Mouse (Mus musculus): ENCODE measurements around the gene Cldn15. TPM values are rescaled to one million over a fixed set of nuclear protein-coding genes. Genes with fewer than 3 reads are reported as not detected.
A peak's percentile ranks its signal among the peaks of the same experiment; 100 is the strongest.

Cldn15 gene
- polyA plus RNA-seq, 1 experiment = 0.53 TPM

DNA sequence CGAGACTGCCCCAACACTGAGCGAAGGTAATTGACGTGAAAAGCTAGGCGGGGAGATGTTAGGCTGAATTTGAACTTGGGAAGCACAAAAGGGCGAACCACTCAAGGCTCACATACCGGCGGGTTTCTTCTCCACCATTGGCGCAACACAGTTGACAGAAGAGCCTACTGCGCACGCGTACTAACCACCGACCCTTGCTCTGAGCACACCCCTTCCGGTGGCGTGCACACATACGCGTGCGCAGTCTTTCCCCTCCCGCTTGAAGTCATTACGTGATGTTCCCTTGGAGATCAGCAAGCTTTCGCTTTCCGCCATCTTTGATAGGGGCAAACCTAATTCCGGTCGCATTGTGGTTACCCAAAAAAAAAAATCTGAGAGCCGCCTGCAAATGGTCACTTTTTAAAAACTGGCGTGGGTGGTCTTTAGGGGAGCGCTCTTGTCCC lies 20.3 kb downstream of the Cldn15 start, which contains the start of gene Plod3:
Plod3 (plus strand) TSS at position 325 of the 443 bp plus-strand sequence.
- peak; percentile 100 for DNase-seq (ENCODE audit: low read depth)
- TF ChIP-seq CTCF (IDR thresholded peaks at IDR 0.05; ENCODE audit: borderline replicate concordance, extremely low read depth, insufficient read depth, insufficient read length) = no peak
- peak; percentile 53; the same call in 1 of the 2 replicates for TF ChIP-seq POLR2A (IDR thresholded peaks at IDR 0.05; ENCODE audit: borderline replicate concordance, extremely low read depth, insufficient read depth, insufficient read length, poor library complexity, severe bottlenecking)

DNA sequence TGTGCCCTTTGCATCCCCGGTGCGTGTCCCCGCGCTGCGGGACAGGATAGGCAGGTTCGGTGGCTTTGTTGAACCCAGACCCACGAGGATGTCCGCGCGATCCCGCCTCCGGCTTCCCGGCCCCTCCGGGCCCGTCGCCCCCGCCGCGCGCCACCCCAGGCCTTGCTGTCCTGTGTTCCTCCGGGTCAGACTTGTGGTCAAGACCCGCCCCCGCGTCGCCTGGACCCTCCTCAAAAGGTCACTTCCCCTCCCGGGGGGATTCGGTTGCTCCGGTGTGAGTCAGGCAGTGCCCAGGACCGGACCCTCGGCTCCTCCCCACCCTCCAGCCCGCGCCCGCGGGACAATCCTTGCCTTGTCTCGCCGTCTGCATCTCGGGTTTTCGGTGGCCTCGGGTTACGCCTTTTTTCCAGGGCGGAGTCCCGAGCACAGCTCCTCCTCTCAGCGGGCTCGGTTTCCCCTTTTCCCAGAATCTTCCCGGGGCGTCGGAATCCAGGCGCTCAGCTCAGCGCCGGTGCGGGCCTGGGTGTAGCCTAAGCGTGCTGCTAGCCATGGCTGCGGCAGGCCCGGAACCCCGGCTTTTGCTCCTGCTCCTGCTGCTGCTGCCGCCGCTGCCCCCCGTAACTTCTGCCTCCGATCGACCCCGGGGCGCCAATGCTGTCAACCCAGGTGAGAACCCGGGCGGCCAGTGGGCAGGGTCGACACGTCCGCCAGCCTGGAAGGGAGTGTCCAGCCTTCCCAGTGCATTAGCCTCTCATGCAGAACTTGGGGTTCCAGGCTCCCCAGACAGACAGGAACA lies 20.9 kb downstream of the Cldn15 start:
- TF ChIP-seq POLR2A (IDR thresholded peaks at IDR 0.05; ENCODE audit: borderline replicate concordance, extremely low read depth, insufficient read depth, insufficient read length, poor library complexity, severe bottlenecking) = peak; percentile 50; the same call in 1 of the 2 replicates
- no peak for TF ChIP-seq CTCF (IDR thresholded peaks at IDR 0.05; ENCODE audit: borderline replicate concordance, extremely low read depth, insufficient read depth, insufficient read length)
- DNase-seq (ENCODE audit: low read depth) = peak; percentile 77

GRCm38 (mm10) chr5:136987934-136988271 lies 21.5 kb downstream of the Cldn15 start, which contains the start of gene Znhit1:
Gene Znhit1 (minus strand): TSS chr5:136988021.
- DNase-seq (ENCODE audit: low read depth) = peak; percentile 52
- TF ChIP-seq CTCF (IDR thresholded peaks at IDR 0.05; ENCODE audit: borderline replicate concordance, extremely low read depth, insufficient read depth, insufficient read length) = no peak
- TF ChIP-seq POLR2A (IDR thresholded peaks at IDR 0.05; ENCODE audit: borderline replicate concordance, extremely low read depth, insufficient read depth, insufficient read length, poor library complexity, severe bottlenecking) = no peak

DNA sequence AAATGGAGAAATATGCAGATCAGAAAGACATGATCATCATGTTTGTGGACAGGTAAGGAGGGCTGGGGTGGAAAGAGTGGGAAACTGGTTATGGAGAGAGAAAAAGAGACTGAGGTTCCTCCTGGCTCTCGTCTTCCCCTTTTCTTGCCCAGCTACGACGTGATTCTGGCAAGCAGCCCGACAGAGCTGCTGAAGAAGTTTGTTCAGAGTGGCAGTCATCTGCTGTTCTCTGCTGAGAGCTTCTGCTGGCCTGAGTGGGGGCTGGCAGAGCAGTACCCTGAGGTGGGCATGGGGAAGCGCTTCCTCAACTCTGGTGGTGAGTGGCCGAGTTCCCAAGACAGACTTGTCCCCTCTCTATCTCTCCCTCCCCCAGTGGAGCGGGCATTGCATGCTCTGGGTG lies 22.0 kb downstream of the Cldn15 start:
- DNase-seq (ENCODE audit: low read depth) = peak; percentile 49

DNA sequence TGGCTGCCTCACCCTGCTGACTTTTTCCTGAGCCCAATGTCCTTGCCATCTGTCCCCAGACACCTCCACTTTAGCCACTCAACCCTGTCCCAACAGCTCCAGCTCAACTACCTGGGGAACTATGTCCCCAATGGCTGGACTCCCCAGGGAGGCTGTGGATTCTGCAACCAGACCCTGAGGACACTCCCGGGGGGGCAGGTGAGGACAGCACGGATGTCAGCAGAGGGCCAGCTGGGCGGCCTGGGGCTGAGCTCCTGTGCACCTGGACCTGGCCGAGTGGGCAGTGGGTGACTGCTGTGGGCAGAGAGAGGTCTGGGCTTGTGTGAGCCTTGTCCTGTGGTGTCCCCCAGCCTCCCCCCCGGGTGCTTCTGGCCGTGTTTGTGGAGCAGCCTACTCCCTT lies 23.4 kb downstream of the Cldn15 start:
- no peak for DNase-seq (ENCODE audit: low read depth)
- TF ChIP-seq CTCF (IDR thresholded peaks at IDR 0.05; ENCODE audit: borderline replicate concordance, extremely low read depth, insufficient read depth, insufficient read length) (no peak), POLR2A (IDR thresholded peaks at IDR 0.05; ENCODE audit: borderline replicate concordance, extremely low read depth, insufficient read depth, insufficient read length, poor library complexity, severe bottlenecking) (no peak)

More for the DNA sequence above, 22.0 kb downstream of the Cldn15 start:
- TF ChIP-seq CTCF (IDR thresholded peaks at IDR 0.05; ENCODE audit: borderline replicate concordance, extremely low read depth, insufficient read depth, insufficient read length) (no peak), POLR2A (IDR thresholded peaks at IDR 0.05; ENCODE audit: borderline replicate concordance, extremely low read depth, insufficient read depth, insufficient read length, poor library complexity, severe bottlenecking) (no peak)

DNA sequence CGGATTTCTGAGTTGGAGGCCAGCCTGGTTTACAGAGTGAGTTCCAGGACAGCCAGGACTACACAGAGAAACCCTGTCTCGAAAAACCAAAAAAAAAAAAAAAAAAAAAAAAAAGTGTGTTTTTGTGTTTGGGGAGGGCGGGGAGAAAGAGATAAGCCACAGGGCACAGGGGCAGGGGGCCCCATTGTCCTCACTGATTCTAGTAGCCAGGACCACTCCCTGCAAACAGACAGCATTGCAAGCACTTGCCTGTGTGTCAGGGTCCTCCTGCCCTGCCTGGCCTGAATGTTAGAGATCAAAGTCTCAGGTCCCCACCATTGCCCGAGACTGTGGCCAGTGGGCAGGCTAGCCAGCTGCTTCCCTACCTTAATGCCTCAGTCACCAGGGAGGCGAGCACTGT lies 33.0 kb downstream of the Cldn15 start:
- no peak for TF ChIP-seq POLR2A (IDR thresholded peaks at IDR 0.05; ENCODE audit: borderline replicate concordance, extremely low read depth, insufficient read depth, insufficient read length, poor library complexity, severe bottlenecking)
- no peak for TF ChIP-seq CTCF (IDR thresholded peaks at IDR 0.05; ENCODE audit: borderline replicate concordance, extremely low read depth, insufficient read depth, insufficient read length)

DNA sequence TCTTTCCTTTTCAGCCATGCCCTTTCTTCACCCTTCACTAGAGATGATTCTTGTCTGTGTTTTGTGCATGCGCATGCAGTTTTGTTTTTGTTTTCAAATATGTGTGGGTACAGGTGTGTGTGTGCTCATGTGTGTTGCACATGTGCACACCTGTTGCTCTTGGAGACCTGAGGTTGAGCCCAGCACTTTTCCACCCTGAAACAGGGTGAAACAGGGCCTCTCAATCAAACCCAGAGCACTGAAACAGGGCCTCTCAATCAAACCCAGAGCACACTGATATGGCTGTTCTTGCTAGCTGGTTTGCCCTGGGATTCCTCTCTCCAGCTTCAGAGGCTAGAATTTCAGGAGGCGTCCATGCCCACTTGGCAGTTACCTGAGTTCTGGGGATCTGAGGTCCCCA lies 34.2 kb downstream of the Cldn15 start:
- no peak for DNase-seq (ENCODE audit: low read depth)
- TF ChIP-seq POLR2A (IDR thresholded peaks at IDR 0.05; ENCODE audit: borderline replicate concordance, extremely low read depth, insufficient read depth, insufficient read length, poor library complexity, severe bottlenecking) (no peak), CTCF (IDR thresholded peaks at IDR 0.05; ENCODE audit: borderline replicate concordance, extremely low read depth, insufficient read depth, insufficient read length) (no peak)

More for the DNA sequence above, 33.0 kb downstream of the Cldn15 start:
- DNase-seq (ENCODE audit: low read depth) = no peak

DNA sequence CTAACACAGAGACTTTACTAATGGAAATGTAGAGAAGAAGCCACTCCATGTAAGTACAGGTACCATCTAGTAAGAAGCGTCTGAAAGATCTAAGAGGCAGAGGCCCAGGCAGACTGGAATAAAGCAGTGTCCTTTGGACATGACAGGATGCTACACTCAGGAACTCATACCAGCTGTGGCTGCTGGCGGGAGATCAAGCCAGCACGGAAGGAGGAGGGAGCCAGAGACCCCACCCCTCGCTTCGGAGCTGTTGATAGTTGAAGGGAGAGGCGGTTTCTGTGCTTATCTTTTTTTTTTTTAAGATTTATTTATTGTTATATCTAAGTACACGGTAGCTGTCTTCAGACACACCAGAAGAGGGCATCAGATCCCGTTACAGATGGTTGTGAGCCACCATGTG lies 40.9 kb downstream of the Cldn15 start:
- DNase-seq (ENCODE audit: low read depth) = no peak
- TF ChIP-seq POLR2A (IDR thresholded peaks at IDR 0.05; ENCODE audit: borderline replicate concordance, extremely low read depth, insufficient read depth, insufficient read length, poor library complexity, severe bottlenecking) = no peak
- no peak for TF ChIP-seq CTCF (IDR thresholded peaks at IDR 0.05; ENCODE audit: borderline replicate concordance, extremely low read depth, insufficient read depth, insufficient read length)

DNA sequence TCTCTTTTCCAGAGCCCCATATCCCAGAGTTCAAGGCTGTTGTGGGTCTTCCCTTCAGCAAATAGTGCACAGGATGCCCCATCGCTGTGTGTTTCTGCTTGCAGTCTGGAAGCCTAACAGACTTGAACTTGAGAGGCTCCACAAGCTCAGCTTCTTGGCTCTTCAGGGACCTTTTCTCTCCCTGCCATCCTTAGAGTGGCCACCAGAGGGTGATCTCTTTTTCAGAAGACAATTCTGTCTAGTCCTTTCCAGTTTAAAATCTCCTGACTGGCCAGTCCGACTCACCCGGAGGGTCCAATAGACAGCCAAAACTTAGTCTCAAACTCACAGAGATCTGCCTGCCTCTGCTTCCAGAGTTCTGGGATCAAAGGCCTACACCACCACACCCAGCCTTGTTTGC lies 43.6 kb downstream of the Cldn15 start:
- DNase-seq (ENCODE audit: low read depth) = peak; percentile 69

DNA sequence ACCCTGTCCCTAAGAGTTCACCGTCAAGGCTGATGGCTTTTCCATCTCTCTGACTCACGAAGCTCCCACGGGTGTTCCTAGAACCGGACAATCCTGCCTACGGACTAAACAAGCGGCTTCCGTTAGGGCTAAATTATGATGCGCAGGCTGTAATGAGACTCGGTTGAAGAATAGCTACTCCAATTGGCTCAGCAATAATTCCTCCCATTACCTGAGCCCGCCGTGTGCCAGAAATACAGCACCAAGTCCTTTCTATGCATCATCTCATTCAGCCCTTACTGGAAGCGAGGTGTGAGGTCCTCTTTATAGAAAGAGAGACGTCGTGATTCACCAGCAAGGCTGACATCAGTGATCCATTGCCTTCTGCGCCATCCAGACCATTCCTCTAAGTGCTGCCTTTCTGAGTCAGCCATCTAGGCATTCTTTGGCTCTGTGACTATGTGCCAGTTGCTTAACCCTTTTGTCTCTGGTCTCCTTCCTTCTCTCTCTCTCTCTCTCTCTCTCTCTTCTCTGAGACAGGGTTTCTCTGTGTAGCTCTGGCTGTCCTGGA lies 46.1 kb downstream of the Cldn15 start:
- no peak for DNase-seq (ENCODE audit: low read depth)
- TF ChIP-seq CTCF (IDR thresholded peaks at IDR 0.05; ENCODE audit: borderline replicate concordance, extremely low read depth, insufficient read depth, insufficient read length) = no peak
- no peak for TF ChIP-seq POLR2A (IDR thresholded peaks at IDR 0.05; ENCODE audit: borderline replicate concordance, extremely low read depth, insufficient read depth, insufficient read length, poor library complexity, severe bottlenecking)

More for the DNA sequence above, 43.6 kb downstream of the Cldn15 start:
- TF ChIP-seq CTCF (IDR thresholded peaks at IDR 0.05; ENCODE audit: borderline replicate concordance, extremely low read depth, insufficient read depth, insufficient read length) = peak; percentile 62; the same call in 1 of the 2 replicates
- no peak for TF ChIP-seq POLR2A (IDR thresholded peaks at IDR 0.05; ENCODE audit: borderline replicate concordance, extremely low read depth, insufficient read depth, insufficient read length, poor library complexity, severe bottlenecking)

GRCm38 (mm10) chr5:137015913-137016312 lies 49.5 kb downstream of the Cldn15 start:
- DNase-seq (ENCODE audit: low read depth) = no peak
- TF ChIP-seq CTCF (IDR thresholded peaks at IDR 0.05; ENCODE audit: borderline replicate concordance, extremely low read depth, insufficient read depth, insufficient read length) (no peak), POLR2A (IDR thresholded peaks at IDR 0.05; ENCODE audit: borderline replicate concordance, extremely low read depth, insufficient read depth, insufficient read length, poor library complexity, severe bottlenecking) (no peak)
